Mouse (Mus musculus): ENCODE measurements around the gene Tmem175.

DNA sequence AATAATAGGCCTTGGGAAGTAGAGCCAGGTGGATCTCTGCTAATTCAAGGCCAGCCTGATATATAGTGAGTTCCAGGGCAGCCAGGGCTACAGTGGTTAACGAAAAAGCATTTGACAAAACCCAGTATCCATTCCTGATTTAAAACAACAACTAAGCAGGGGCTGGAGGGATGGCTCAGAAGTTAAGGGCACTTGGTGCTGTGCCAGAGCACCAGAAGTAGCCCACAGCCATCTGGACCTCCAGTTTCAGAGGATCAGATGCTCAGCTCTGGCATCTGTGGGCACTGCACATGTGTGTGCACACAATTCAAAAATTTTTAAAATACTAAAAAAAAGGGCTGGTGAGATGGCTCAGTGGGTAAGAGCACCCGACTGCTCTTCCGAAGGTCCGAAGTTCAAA lies 4.1 kb downstream of the Tmem175 start:
- TF ChIP-seq POLR2A (IDR thresholded peaks at IDR 0.05; ENCODE audit: low read depth, low read length) (no peak), RCOR1 (conservative IDR thresholded peaks at IDR 0.05; ENCODE audit: low read depth, low read length) (no peak), CTCF (conservative IDR thresholded peaks at IDR 0.05 in 1 of 2, IDR thresholded peaks at IDR 0.05 in 1 of 2; ENCODE audit: low read depth in 2 of 2, low read length in 2 of 2) (no peak), HCFC1 (IDR thresholded peaks at IDR 0.05; ENCODE audit: low read depth, low read length) (no peak), E2F4 (IDR thresholded peaks at IDR 0.05; ENCODE audit: insufficient replicate concordance, low read depth, low read length) (no peak), MXI1 (IDR thresholded peaks at IDR 0.05; ENCODE audit: low read depth, low read length) (no peak), GABPA (IDR thresholded peaks at IDR 0.05; ENCODE audit: insufficient replicate concordance, low read depth, low read length) (no peak), EP300 (IDR thresholded peaks at IDR 0.05; ENCODE audit: low read length) (no peak), UBTF (IDR thresholded peaks at IDR 0.05; ENCODE audit: low read depth, low read length) (no peak), ZC3H11A (IDR thresholded peaks at IDR 0.05; ENCODE audit: low read depth, low read length) (no peak), RAD21 (IDR thresholded peaks at IDR 0.05; ENCODE audit: low read depth, low read length) (no peak), USF2 (conservative IDR thresholded peaks at IDR 0.05; ENCODE audit: low read depth, low read length) (no peak)

Data from CH12.LX (cell line).